Comparison of ENCODE assay signal across 11 mouse cellular contexts in the genomic region with DNA sequence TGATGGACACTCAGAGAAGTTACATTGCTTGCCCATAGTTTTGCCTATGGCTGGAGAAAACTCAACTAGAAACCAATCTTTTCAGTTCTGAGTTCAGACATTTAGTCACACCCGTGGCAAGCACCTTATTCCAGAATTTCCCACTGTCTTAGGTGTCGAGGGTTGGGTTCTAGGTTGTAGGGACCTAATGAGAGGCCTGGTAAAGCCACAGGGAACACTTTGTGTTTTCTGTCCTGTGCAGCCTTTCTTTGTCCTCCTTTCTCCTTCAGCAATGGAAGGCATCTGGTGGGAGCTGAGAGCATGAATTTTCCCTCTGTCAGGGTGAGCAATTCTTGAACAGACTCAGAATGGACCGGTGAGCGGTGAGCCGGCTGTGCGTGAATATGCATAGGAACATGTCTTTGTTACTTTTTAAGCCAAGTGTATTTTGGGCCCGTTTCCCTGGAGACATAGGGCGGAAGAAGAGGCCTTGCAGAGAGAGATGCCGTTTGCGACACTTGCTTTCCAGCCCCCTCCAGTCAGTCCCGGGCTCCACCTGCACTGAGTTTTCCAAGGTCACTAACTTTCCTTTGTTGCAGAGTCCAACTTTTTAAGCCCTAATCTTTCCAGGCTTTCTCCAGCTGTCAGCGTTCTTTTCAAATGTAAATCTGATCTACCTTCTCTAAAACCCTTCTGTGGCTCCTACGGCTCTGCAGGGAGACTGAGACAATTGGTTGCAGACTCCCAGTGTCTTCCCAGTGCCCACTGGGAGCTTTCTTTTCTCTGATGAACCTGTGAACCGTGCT. TPM values are rescaled to one million over a fixed set of nuclear protein-coding genes. Genes with fewer than 3 reads are reported as not detected.
DNase-seq lines count a peak whose midpoint lies in the region; ATAC-seq and TF ChIP-seq lines count a peak whose summit lies in the region.
"Had no signal": no experiment of that assay in that cellular context is flagged by ENCODE, and none has a peak within 500 bp of the region (broad histone marks: within the 10 kb centered on the region; RNA-seq: fewer than 3 reads in every experiment).

No protein-coding gene starts in this region.

- H3K27ac ChIP-seq in left cerebral cortex, adult 2 months, result peak overlapping the region; percentile 85
- H3K27ac ChIP-seq in liver, embryonic 12.5 days, result no peak overlapping the region
- H3K27ac ChIP-seq: lung, embryonic 15.5 days had no signal

- no peaks in the 10 kb centered on the region for H3K4me1 ChIP-seq in liver, embryonic 12.5 days
- H3K4me1 ChIP-seq: lung, embryonic 15.5 days had no signal

- H3K4me2 ChIP-seq in liver, embryonic 12.5 days, result no peak overlapping the region
- H3K4me2 ChIP-seq: lung, embryonic 15.5 days had no signal

- H3K4me3 ChIP-seq in left cerebral cortex, adult 2 months, result no peak overlapping the region
- H3K4me3 ChIP-seq in liver, embryonic 12.5 days, result no peak overlapping the region
- H3K4me3 ChIP-seq: lung, embryonic 15.5 days had no signal

- peak; percentile 77 for DNase-seq in layer of hippocampus, adult 9-11 months
- no peak for DNase-seq in layer of hippocampus, postnatal 14 days (ENCODE audit: low spot score in 2 of 2)
- DNase-seq in embryo, embryonic 9.5 days (ENCODE audit: extremely low spot score), result peak; percentile 67
- peak; percentile 58 to 61 for DNase-seq in left cerebral cortex, adult 2 months (ENCODE audit: extremely low spot score in 1 of 2, low spot score in 2 of 2)
- peak; percentile 71 to 84 for DNase-seq in right cerebral cortex, postnatal 36 days (ENCODE audit: low spot score in 2 of 2)
- DNase-seq in thymus, postnatal 36 days, result no peak
- DNase-seq: cerebellum, adult 11-12 months had no signal

- ATAC-seq in liver, embryonic 12.5 days, result no peak
- ATAC-seq in granulocyte monocyte progenitor cell, adult 5-6 weeks (replicated peaks; ENCODE audit: poor library complexity, severe bottlenecking), result no peak

- no peak overlapping the region for H3K9ac ChIP-seq in liver, embryonic 12.5 days
- H3K9ac ChIP-seq: lung, embryonic 15.5 days had no signal

- no peak for TF ChIP-seq CTCF in left cerebral cortex, adult 2 months (IDR thresholded peaks at IDR 0.05)

- H3K36me3 ChIP-seq in liver, embryonic 12.5 days, result no peaks in the 10 kb centered on the region
- H3K36me3 ChIP-seq: lung, embryonic 15.5 days had no signal

- H3K27me3 ChIP-seq in liver, embryonic 12.5 days (replicated peaks), result peaks cover 11% of the 10 kb centered on the region; the same call in 1 of the 2 replicates
- H3K27me3 ChIP-seq: lung, embryonic 15.5 days had no signal

- 39% methylated on average over 14 of the region's 14 CpGs for WGBS in liver, embryonic 12.5 days (ENCODE audit: insufficient replicate concordance)

- intact Hi-C loops in left cerebral cortex, adult 2 months (cut with DNase I), result no loop called here

- H3K9me3 ChIP-seq in liver, embryonic 12.5 days (replicated peaks), result no peaks in the 10 kb centered on the region
- H3K9me3 ChIP-seq: lung, embryonic 15.5 days had no signal

RNA-seq across cellular contexts. Expression of gene Cdk5r2, which starts 30.0 kb away (rescaled TPM):
- 100 to 1,000 TPM; 270 to 283 TPM for total RNA-seq in layer of hippocampus, postnatal 14 days (2021)
- 100 to 1,000 TPM; 365 to 389 TPM for total RNA-seq in left cerebral cortex, adult 2 months (2021)
- not detected in 2 replicates for polyA plus RNA-seq in liver, embryonic 12.5 days (2016; fragmentation: Nextera tagmentation; extraction: Ambion mirVana)
- total RNA-seq in granulocyte monocyte progenitor cell, adult 5-6 weeks (2014; fragmentation: Nextera tagmentation), result not detected in 2 replicates
- not detected in 2 replicates for total RNA-seq in granulocyte monocyte progenitor cell, adult 5-6 weeks (2017)
- polyA plus RNA-seq: lung, embryonic 15.5 days; spleen, adult 2 months had no signal

RNA-seq across cellular contexts. Expression of gene Wnt10a, which starts 33.4 kb away (rescaled TPM):
- total RNA-seq in layer of hippocampus, postnatal 14 days (2021), result 1 to 10 TPM; 1.9 to 2.0 TPM
- 10 to 100 TPM; 15.0 to 18.2 TPM for total RNA-seq in left cerebral cortex, adult 2 months (2021)
- not detected in 2 replicates for polyA plus RNA-seq in liver, embryonic 12.5 days (2016; fragmentation: Nextera tagmentation; extraction: Ambion mirVana)
- total RNA-seq in granulocyte monocyte progenitor cell, adult 5-6 weeks (2014; fragmentation: Nextera tagmentation), result not detected in 2 replicates
- total RNA-seq in granulocyte monocyte progenitor cell, adult 5-6 weeks (2017), result not detected in 2 replicates

RNA-seq across cellular contexts. Expression of gene Wnt6, which starts 53.0 kb away (rescaled TPM):
- under 1 TPM; 0.43 to 0.58 TPM for total RNA-seq in layer of hippocampus, postnatal 14 days (2021)
- 1 to 10 TPM; 2.1 to 4.7 TPM for total RNA-seq in left cerebral cortex, adult 2 months (2021)
- polyA plus RNA-seq in liver, embryonic 12.5 days (2016; fragmentation: Nextera tagmentation; extraction: Ambion mirVana), result 0.13 and 0.86 TPM in 2 replicates
- not detected in 2 replicates for total RNA-seq in granulocyte monocyte progenitor cell, adult 5-6 weeks (2014; fragmentation: Nextera tagmentation)
- total RNA-seq in granulocyte monocyte progenitor cell, adult 5-6 weeks (2017), result 0.21 and 1.2 TPM in 2 replicates

Comparison
In these comparisons a context has a peak if more than half of its experiments do, and no peak if none do; other contexts are left out.
1. DNase-seq: peak in layer of hippocampus, adult 9-11 months (single experiment), embryo, embryonic 9.5 days (single experiment), left cerebral cortex, adult 2 months (2 of 2) and right cerebral cortex, postnatal 36 days (2 of 2); none in layer of hippocampus, postnatal 14 days (0 of 2) and thymus, postnatal 36 days (0 of 2).
2. RNA of gene Cdk5r2, which starts 30.0 kb away (total RNA-seq): 365 to 389 TPM in left cerebral cortex, adult 2 months and 270 to 283 TPM in layer of hippocampus, postnatal 14 days; not detected in granulocyte monocyte progenitor cell, adult 5-6 weeks; every median in the first group is over 100 times any median in the second.
3. RNA of gene Wnt10a, which starts 33.4 kb away (total RNA-seq): 15.0 to 18.2 TPM in left cerebral cortex, adult 2 months; 1.9 to 2.0 TPM in layer of hippocampus, postnatal 14 days and not detected in granulocyte monocyte progenitor cell, adult 5-6 weeks; every median in the first group is over 4 times any median in the second.